Mouse (Mus musculus) liver, postnatal 0 days (tissue): ENCODE results near the gene Lin54. TPM values are rescaled to one million over a fixed set of nuclear protein-coding genes. Genes with fewer than 3 reads are reported as not detected.

Experiments
- ATAC-seq: fragments of 200-750 bp; cut with Nextera tagmentation; 2 replicates; pipeline ENCODE4 v1.8.0; 2017; ENCODE audit warnings: mild to moderate bottlenecking, moderate library complexity
- DNase-seq: peaks from one replicate; pipeline ENCODE4 v3.0.0-alpha.2; 2016
- H3K27ac ChIP-seq: fragments of 300-500 bp; sonication (generic); 2 replicates; pipeline ENCODE4 v1.5.1; 2014; ENCODE audit warnings: antibody characterized with exemption, moderate library complexity, mild to moderate bottlenecking, low read depth
- H3K27me3 ChIP-seq: fragments of 300-500 bp; sonication (generic); 2 replicates; pipeline ENCODE4 v1.6.1; 2014; ENCODE audit warnings: low read length, control low read depth, mixed read lengths; ENCODE audit not compliant: insufficient read depth
- H3K36me3 ChIP-seq: fragments of 300-500 bp; sonication (generic); replicated peaks from 2 replicates; pipeline ENCODE4 v1.6.1; 2014; ENCODE audit warnings: mild to moderate bottlenecking, control low read depth, low read length, moderate library complexity, mixed read lengths; ENCODE audit not compliant: insufficient read depth
- H3K4me1 ChIP-seq: fragments of 300-500 bp; sonication (generic); 2 replicates; pipeline ENCODE4 v1.6.1; 2014; ENCODE audit warnings: antibody characterized with exemption, mild to moderate bottlenecking, control low read depth; ENCODE audit not compliant: insufficient read depth
- H3K4me2 ChIP-seq: fragments of 300-500 bp; sonication (generic); 2 replicates; pipeline ENCODE4 v1.6.1; 2014; ENCODE audit warnings: low read depth, mild to moderate bottlenecking, low read length, moderate library complexity, mixed read lengths
- H3K4me3 ChIP-seq: fragments of 300-500 bp; sonication (generic); 2 replicates; pipeline ENCODE4 v1.5.1; 2014; ENCODE audit warnings: low read depth, low read length
- H3K9ac ChIP-seq: fragments of 300-500 bp; sonication (generic); replicated peaks from 2 replicates; pipeline ENCODE4 v1.6.1; 2014; ENCODE audit warnings: mild to moderate bottlenecking, moderate library complexity
- H3K9me3 ChIP-seq: fragments of 300-500 bp; sonication (generic); 2 replicates; pipeline ENCODE4 v1.6.1; 2016; ENCODE audit warnings: mild to moderate bottlenecking, control low read depth, low read length, mixed read lengths
- CTCF ChIP-seq: sonication (generic); IDR thresholded peaks from 2 replicates; pipeline ENCODE4 v1.5.1; 2016; ENCODE audit warnings: antibody characterized with exemption, low read depth
- EP300 ChIP-seq: IDR thresholded peaks from 2 replicates; pipeline ENCODE4 v1.6.1; 2016; ENCODE audit warnings: antibody characterized with exemption, low read depth, mild to moderate bottlenecking
- WGBS: fragments of 180-500 bp; shearing (Covaris S2); extraction: QIAGEN DNeasy Blood & Tissue Kit; methylation state at CpG from one replicate; pipeline ENCODE4 v1.1.7; 2014; ENCODE audit not compliant: insufficient replicate concordance; 5-methylcytosine and 5-hydroxymethylcytosine counted together
- polyA plus RNA-seq: library from polyadenylated mRNA; unstranded; fragments of >200 nt; fragmentation: Nextera tagmentation; extraction: Ambion mirVana; gene quantifications from 2 replicates; pipeline ENCODE4 v1.2.1, GENCODE M21; 2015

Lin54 gene
- polyA plus RNA-seq, 1 experiment from 2014 or later, result 4.7 TPM

DNA sequence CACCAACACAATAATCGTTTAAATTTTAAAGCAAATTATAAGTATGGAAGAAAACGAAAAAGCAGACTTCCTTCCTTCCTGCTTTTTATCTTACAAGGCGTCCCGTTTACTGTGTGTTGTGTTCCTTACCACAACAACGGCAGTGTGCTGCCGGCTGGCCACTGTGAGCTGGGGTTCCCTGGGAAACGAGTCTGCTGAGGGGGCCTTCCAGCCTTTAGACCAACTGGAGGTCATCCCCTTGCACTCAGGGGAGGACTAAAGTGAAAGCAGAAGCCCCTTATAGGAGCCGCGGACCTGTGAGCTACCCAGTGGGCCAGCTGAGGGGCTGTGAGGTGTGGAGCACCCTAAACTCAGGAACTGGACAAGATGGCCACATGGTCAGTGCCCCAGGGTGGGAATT is 22.8 kb downstream of the Lin54 start:
- no peak for DNase-seq
- no peak overlapping the region for H3K27ac ChIP-seq
- H3K4me2 ChIP-seq, result no peak overlapping the region
- H3K9ac ChIP-seq, result no peak overlapping the region
- H3K4me3 ChIP-seq, result no peak overlapping the region
- no peaks in the 10 kb centered on the region for H3K4me1 ChIP-seq
- no peaks in the 10 kb centered on the region for H3K9me3 ChIP-seq
- no peaks in the 10 kb centered on the region for H3K27me3 ChIP-seq
- no peak for TF ChIP-seq CTCF
- TF ChIP-seq EP300, result no peak
- ATAC-seq, result no peak
- H3K36me3 ChIP-seq, result peaks cover 42% of the 10 kb centered on the region
- 52% methylated on average over 9 of the region's 9 CpGs for WGBS

DNA sequence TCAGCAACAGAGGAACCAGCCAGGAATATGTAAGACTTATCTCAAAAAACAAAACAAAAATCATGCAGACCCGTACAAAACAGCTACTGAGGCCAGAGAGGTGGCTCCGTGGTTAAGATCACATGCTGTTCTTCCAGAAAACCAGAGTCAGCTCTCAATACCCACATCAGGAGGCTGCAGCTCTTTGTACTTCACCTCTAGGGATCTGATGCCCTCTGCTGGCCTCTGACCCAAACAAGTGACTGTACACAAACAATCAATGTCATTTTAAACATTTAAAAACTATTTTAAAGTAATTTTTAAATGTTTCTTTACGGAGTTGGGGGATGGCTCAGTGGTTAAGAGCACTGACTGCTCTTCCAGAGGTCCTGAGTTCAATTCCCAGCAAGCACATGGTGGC is 24.1 kb downstream of the Lin54 start:
- Histone ChIP-seq H3K27me3 (no peaks in the 10 kb centered on the region), H3K9me3 (no peaks in the 10 kb centered on the region), H3K4me2 (no peak overlapping the region), H3K4me1 (no peaks in the 10 kb centered on the region), H3K9ac (no peak overlapping the region), H3K27ac (no peak overlapping the region), H3K4me3 (no peak overlapping the region), H3K36me3 (peaks cover 38% of the 10 kb centered on the region)
- no peak for TF ChIP-seq EP300
- TF ChIP-seq CTCF, result peak; percentile 39
- no peak for DNase-seq
- no peak for ATAC-seq
- WGBS, result 54% methylated on average over 3 of the region's 3 CpGs

DNA sequence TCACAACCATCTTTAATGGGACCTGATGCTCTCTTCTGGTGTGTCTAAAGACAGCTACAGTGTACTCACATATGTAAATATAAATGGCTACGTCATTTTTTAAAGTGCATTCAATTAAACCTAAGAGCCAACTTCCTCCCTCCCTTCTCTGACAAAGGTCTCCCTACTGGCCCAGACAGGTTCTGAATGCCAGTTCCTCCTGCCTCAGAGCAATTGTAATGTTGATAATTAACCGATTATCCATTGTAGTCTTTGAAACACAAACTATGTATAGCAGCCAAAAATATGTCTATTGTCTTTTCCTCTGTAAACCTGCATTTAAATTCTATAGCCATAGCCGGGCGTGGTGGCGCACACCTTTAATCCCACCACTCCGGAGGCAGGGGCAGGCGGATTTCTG is 33.1 kb downstream of the Lin54 start:
- TF ChIP-seq CTCF (no peak), EP300 (no peak)
- Histone ChIP-seq H3K36me3 (peaks cover 4% of the 10 kb centered on the region; the same call in 1 of the 2 replicates), H3K4me2 (no peak overlapping the region), H3K4me3 (no peak overlapping the region), H3K27me3 (no peaks in the 10 kb centered on the region), H3K9me3 (no peaks in the 10 kb centered on the region), H3K9ac (no peak overlapping the region), H3K4me1 (peaks cover 2% of the 10 kb centered on the region; the same call in 1 of the 2 replicates), H3K27ac (0 out of 2 replicates have a peak overlapping the region, but pooled peaks have one; percentile 67)
- ATAC-seq (no peak), DNase-seq (no peak)
- WGBS, result 90% methylated on average over 7 of the region's 7 CpGs

DNA sequence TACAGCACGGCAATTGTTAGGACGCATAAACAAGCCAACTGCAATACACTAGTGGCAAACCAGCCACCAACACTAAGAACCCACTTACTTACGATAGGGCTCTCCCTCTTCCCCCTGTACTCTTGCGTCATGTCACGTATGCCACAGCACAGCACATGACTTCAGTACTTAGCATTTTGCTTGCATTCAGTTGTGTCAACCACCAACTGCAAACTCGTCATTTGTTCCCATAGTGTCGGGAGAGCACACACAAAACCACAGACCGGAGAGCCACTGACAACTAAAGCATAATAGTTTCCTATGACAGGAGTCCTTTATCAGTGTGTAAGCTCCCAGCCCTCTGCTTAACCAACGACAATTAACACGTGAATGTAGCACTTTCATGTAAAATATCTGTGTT is 33.8 kb downstream of the Lin54 start:
- H3K27ac ChIP-seq, result peak overlapping the region; percentile 67; the same call in 1 of the 2 replicates
- no peaks in the 10 kb centered on the region for H3K27me3 ChIP-seq
- ATAC-seq (peak; percentile 84), DNase-seq (no peak)
- no peak overlapping the region; the same call in 1 of the 2 replicates for H3K4me2 ChIP-seq
- H3K9ac ChIP-seq, result no peak overlapping the region
- WGBS, result 41% methylated on average over 10 of the region's 10 CpGs
- peaks cover 5% of the 10 kb centered on the region; the same call in 1 of the 2 replicates for H3K36me3 ChIP-seq
- peaks cover 2% of the 10 kb centered on the region; the same call in 1 of the 2 replicates for H3K4me1 ChIP-seq
- no peak for TF ChIP-seq CTCF
- TF ChIP-seq EP300, result no peak
- no peaks in the 10 kb centered on the region for H3K9me3 ChIP-seq
- no peak overlapping the region for H3K4me3 ChIP-seq

DNA sequence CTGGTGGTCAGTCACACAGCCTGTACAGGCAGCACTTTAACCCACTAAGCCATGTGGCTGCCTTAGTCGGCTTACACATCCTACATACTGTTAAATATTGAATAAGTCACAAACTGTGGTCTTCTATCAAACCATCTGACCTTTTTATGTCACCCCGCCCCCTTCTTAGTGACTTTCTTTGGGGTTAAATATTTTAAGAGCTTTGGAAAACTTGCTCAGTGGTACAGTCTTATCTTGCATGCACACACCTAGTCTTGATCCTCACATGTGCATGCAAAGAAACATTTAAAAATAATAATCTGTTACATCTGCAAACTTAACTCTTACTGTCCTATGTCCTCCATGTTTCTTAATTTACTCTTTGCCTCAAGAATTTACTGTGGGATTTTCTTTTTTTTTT is 38.1 kb downstream of the Lin54 start:
- peaks cover 32% of the 10 kb centered on the region for H3K36me3 ChIP-seq
- H3K4me2 ChIP-seq, result no peak overlapping the region
- WGBS, result 70% methylated on average over 2 of the region's 2 CpGs
- TF ChIP-seq EP300 (no peak), CTCF (no peak)
- no peak overlapping the region for H3K4me3 ChIP-seq
- peaks cover 2% of the 10 kb centered on the region; the same call in 1 of the 2 replicates for H3K4me1 ChIP-seq
- no peak for ATAC-seq
- no peak overlapping the region for H3K9ac ChIP-seq
- DNase-seq, result no peak
- no peaks in the 10 kb centered on the region for H3K9me3 ChIP-seq
- no peaks in the 10 kb centered on the region for H3K27me3 ChIP-seq
- H3K27ac ChIP-seq, result no peak overlapping the region

DNA sequence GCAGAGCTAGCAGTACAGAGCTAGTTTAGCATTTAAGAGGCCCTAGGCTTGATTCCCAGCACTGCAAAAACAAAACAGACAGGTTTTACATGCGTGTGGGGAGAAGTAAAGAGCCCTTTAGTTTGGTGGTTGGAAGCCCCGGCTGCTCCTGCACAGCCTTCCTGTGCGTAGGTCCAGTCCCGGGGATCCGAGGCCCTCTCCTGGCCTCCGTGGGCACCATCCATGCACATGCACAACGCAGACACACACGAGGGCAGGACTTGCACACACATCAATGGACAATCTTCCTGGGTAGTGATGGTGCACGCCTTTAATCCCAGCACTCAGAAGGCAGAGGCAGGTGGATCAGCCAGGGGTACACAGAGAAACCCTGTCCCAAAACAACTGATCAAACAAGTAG is 38.9 kb downstream of the Lin54 start:
- Histone ChIP-seq H3K4me3 (no peak overlapping the region), H3K4me1 (peaks cover 2% of the 10 kb centered on the region; the same call in 1 of the 2 replicates), H3K9ac (no peak overlapping the region), H3K27ac (no peak overlapping the region), H3K4me2 (no peak overlapping the region), H3K9me3 (no peaks in the 10 kb centered on the region), H3K36me3 (peaks cover 35% of the 10 kb centered on the region), H3K27me3 (no peaks in the 10 kb centered on the region)
- DNase-seq (no peak), ATAC-seq (no peak)
- 90% methylated on average over 9 of the region's 9 CpGs for WGBS
- TF ChIP-seq EP300, result no peak
- no peak for TF ChIP-seq CTCF

DNA sequence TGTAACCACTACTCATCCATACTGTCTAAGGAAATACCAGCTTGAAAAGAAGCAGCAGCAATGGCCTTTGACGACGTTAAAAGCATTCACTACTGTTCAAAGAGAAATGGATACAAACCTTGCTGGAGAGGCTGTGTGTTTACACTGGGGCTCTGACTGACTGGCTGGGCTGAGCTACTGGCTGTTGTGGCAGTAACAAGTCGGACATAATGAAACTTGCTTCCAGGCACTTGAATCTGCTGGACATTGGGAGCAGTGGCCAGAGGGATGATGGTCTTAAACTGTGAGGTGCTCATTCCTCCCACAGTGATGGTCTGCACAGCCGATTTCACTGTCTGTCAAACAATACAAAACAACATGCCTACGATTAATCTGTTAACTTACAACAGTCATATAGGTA is 41.0 kb downstream of the Lin54 start:
- Histone ChIP-seq H3K4me3 (no peak overlapping the region), H3K27me3 (no peaks in the 10 kb centered on the region), H3K36me3 (peaks cover 45% of the 10 kb centered on the region), H3K4me1 (no peaks in the 10 kb centered on the region), H3K27ac (no peak overlapping the region), H3K9ac (no peak overlapping the region), H3K4me2 (no peak overlapping the region), H3K9me3 (no peaks in the 10 kb centered on the region)
- DNase-seq (no peak), ATAC-seq (no peak)
- TF ChIP-seq CTCF, result no peak
- TF ChIP-seq EP300, result no peak
- WGBS, result 92% methylated on average over 5 of the region's 5 CpGs
